Mouse (Mus musculus) granulocyte monocyte progenitor cell, adult 5-6 weeks (primary cell): ENCODE measurements around the gene Zbtb5. TPM values are rescaled to one million over a fixed set of nuclear protein-coding genes. Genes with fewer than 3 reads are reported as not detected.
"Not testable (repeated sequence)": the region's sequence is repeated elsewhere in the genome, so short reads cannot be mapped to it uniquely, and the experiment has no call there.

Source experiments
- ATAC-seq: replicated peaks from 2 replicates; pipeline ENCODE4 v1.8.0; 2016; ENCODE audit warnings: mild to moderate bottlenecking, moderate TSS enrichment, inconsistent platforms; ENCODE audit not compliant: poor library complexity, severe bottlenecking
- total RNA-seq, 2 experiments: library from RNA; stranded (forward) in 1 of 2; stranded (reverse) in 1 of 2; fragments of 200-712, 200-1000 nt in 1 of 2; fragments of >200 nt in 1 of 2; fragmentation: Nextera tagmentation in 1 of 2; gene quantifications; 2 replicates each; pipeline ENCODE4 v1.2.3; 2014 to 2017

Zbtb5 gene
- total RNA-seq, 2 experiments from 2014 or later: 9.3 to 10.0 TPM

- ATAC-seq: peak; percentile 26
These were observed 819 bp upstream of the Zbtb5 start for GRCm38 (mm10) chr4:45013031-45013431.

GRCm38 (mm10) chr4:45011581-45012104 is 569 bp downstream of the Zbtb5 start:
- no peak; the same call in 1 of the 2 replicates for ATAC-seq

GRCm38 (mm10) chr4:45010806-45011415 is 1.3 kb downstream of the Zbtb5 start:
- ATAC-seq: no peak

- ATAC-seq: no peak
These were observed 6.8 kb downstream of the Zbtb5 start for GRCm38 (mm10) chr4:45005452-45005851.

- no peak for ATAC-seq
These were observed 12.2 kb downstream of the Zbtb5 start for GRCm38 (mm10) chr4:45000001-45000400.

- ATAC-seq: no peak
These were observed 14.1 kb downstream of the Zbtb5 start for GRCm38 (mm10) chr4:44998071-44998470.

- no peak for ATAC-seq
These were observed 17.4 kb downstream of the Zbtb5 start for GRCm38 (mm10) chr4:44994776-44995175.

- no peak for ATAC-seq
These were observed 18.4 kb downstream of the Zbtb5 start for GRCm38 (mm10) chr4:44993847-44994246.

- not testable (repeated sequence) for ATAC-seq
These were observed 19.0 kb downstream of the Zbtb5 start for GRCm38 (mm10) chr4:44993179-44993578.

- not testable (repeated sequence) for ATAC-seq
These were observed 19.9 kb downstream of the Zbtb5 start for GRCm38 (mm10) chr4:44992330-44992729.

GRCm38 (mm10) chr4:44990560-44990959 is 21.7 kb downstream of the Zbtb5 start:
- no peak for ATAC-seq

- no peak for ATAC-seq
These were observed 29.0 kb downstream of the Zbtb5 start for GRCm38 (mm10) chr4:44983131-44983740.

- no peak for ATAC-seq
These were observed 29.6 kb downstream of the Zbtb5 start for GRCm38 (mm10) chr4:44982440-44983130.

- no peak for ATAC-seq
These were observed 30.3 kb downstream of the Zbtb5 start for GRCm38 (mm10) chr4:44981974-44982287.

GRCm38 (mm10) chr4:44981280-44981973 is 30.8 kb downstream of the Zbtb5 start, which contains the start of gene Grhpr:
Gene Grhpr, plus strand, starts transcription at chr4:44981395.
- peak; percentile 92 for ATAC-seq

GRCm38 (mm10) chr4:44979794-44980338 is 32.3 kb downstream of the Zbtb5 start:
- ATAC-seq: no peak

- no peak for ATAC-seq
These were observed 34.0 kb downstream of the Zbtb5 start for GRCm38 (mm10) chr4:44978175-44978574.

- ATAC-seq: no peak
These were observed 35.1 kb downstream of the Zbtb5 start for GRCm38 (mm10) chr4:44976921-44977710.

GRCm38 (mm10) chr4:44976026-44976615 is 36.1 kb downstream of the Zbtb5 start:
- ATAC-seq: no peak
